Mouse (Mus musculus): ENCODE measurements at regions not wholly inside any gene's neighbourhood (a gene's known extent, or its start where the extent isn't known, plus 50 kb on each side); places are given as distances from the start of the nearest gene placed in this dataset.

DNA sequence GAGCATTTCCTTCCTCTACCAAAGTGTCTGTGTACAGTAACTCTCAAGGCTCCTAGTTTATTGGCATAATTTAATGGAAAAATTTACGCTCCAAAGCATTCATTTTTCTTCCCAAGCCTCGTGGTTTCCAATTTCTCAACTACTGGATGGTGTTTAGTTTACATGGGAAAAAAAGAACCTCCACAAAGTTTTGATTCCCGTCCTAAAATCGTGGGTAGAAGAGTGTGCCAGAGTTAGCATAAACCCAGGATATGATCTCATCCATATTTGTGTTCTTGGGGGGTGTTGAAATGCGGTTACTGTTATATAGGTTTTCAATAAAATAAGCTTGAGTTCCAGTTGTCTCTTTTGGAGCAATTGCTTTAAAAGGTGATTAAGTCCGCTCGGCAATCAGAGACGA is 406.2 kb upstream of the Frg1 start:
- Histone ChIP-seq H3K27me3 (no peaks in the 10 kb centered on the region), H3K4me2 (replicated peaks) (no peak overlapping the region), H3K27ac (no peak overlapping the region), H3K36me3 (no peaks in the 10 kb centered on the region), H3K9me3 (no peaks in the 10 kb centered on the region), H3K9ac (no peak overlapping the region), H3K4me3 (no peak overlapping the region), H3K4me1 (peaks cover 14% of the 10 kb centered on the region)
- 67% methylated on average over 8 of the region's 8 CpGs for WGBS
- no peak for ATAC-seq (ENCODE audit: insufficient number of reproducible peaks, insufficient read depth, low FRiP score, low TSS enrichment)

DNA sequence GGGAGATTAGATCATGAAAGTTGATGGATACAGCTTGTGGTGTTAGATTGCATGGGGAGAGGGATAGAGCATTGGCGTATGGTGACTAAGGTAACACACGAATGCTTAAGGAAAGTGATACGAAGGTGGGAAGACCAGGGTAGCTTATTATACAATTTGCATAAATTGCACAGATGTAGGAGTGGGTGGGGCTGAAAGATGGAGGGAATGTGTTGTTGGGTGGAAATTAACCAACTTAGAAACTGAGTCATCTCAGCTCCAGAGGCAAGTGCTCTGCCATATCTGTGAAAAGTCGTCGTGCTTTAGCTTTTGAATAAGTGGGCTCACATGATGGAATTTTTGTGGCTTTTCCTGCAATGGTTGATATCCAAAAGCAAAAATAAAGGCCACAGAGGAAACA is 404.8 kb upstream of the Frg1 start:
- Histone ChIP-seq H3K9ac (no peak overlapping the region), H3K9me3 (no peaks in the 10 kb centered on the region), H3K27me3 (no peaks in the 10 kb centered on the region), H3K4me2 (replicated peaks) (no peak overlapping the region), H3K27ac (no peak overlapping the region), H3K4me3 (no peak overlapping the region), H3K4me1 (peaks cover 9% of the 10 kb centered on the region), H3K36me3 (no peaks in the 10 kb centered on the region)
- WGBS, result 86% methylated on average over 5 of the region's 5 CpGs
- ATAC-seq (ENCODE audit: insufficient number of reproducible peaks, insufficient read depth, low FRiP score, low TSS enrichment), result no peak

DNA sequence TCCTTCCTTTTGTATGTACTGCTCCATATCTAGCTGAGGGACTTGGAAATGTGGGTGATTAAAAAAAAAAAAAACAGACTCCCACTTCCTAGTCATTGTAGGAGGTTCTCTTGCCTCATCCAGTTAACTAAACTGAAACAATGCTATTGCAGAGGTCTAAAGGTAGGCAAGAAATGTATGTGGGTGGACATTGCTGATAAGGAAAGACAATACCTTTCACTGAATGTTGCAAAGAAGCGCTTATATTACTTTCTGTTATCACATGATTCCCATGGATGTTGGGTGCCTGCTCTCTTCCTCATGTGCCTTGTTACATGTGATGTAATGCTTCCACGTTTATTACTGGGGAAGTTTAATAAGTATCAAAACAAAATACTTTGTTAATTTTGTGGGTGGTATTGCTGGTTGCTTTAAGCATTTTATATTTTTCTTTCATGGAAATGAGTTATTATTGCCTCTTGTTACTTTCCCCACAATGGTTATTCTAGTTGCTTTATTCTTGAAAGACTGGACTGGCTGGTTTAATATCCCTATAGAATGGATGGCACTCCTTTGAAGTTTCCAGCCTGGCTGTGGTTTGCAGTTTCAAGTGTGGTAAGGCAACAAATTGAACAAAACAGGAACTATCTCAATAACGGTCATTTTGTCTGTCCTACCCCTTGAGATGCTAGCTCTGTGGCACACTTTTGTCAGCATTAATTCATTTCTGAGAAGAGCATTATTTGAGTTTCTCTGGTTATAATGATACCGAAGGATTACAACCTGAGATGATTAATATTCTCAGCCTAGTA is 403.9 kb upstream of the Frg1 start:
- 80% methylated on average over 4 of the region's 4 CpGs for WGBS

DNA sequence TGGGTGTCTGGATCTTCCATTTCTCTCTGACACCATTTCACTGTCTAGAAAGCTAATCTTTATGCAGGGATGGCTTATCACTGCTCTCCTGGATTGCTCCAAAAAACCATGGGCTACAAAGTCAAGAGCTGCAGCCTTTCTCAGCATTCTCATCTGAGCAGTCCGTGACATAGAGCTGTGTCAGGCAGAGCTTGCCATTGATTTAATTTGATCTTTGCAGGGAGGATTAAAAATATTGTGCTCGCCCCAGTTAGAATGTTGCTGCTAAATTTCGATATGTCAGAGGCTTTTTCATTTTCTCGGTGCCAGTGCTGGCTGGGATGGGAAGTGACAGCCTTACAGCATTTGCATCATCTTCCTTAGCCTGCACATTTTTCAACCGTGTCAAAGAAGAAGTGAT is 401.7 kb upstream of the Frg1 start:
- no peak for ATAC-seq (ENCODE audit: insufficient number of reproducible peaks, insufficient read depth, low FRiP score, low TSS enrichment)
- 40% methylated on average over 5 of the region's 5 CpGs for WGBS
- H3K27ac ChIP-seq, result peak overlapping the region; percentile 65

More for the DNA sequence above, 403.9 kb upstream of the Frg1 start:
- no peak overlapping the region for H3K27ac ChIP-seq
- no peak overlapping the region for H3K4me3 ChIP-seq
- H3K9ac ChIP-seq, result no peak overlapping the region
- H3K4me2 ChIP-seq (replicated peaks), result no peak overlapping the region
- ATAC-seq (ENCODE audit: insufficient number of reproducible peaks, insufficient read depth, low FRiP score, low TSS enrichment), result no peak
- H3K4me1 ChIP-seq, result peaks cover 9% of the 10 kb centered on the region
- no peaks in the 10 kb centered on the region for H3K9me3 ChIP-seq
- no peaks in the 10 kb centered on the region for H3K27me3 ChIP-seq
- no peaks in the 10 kb centered on the region for H3K36me3 ChIP-seq

DNA sequence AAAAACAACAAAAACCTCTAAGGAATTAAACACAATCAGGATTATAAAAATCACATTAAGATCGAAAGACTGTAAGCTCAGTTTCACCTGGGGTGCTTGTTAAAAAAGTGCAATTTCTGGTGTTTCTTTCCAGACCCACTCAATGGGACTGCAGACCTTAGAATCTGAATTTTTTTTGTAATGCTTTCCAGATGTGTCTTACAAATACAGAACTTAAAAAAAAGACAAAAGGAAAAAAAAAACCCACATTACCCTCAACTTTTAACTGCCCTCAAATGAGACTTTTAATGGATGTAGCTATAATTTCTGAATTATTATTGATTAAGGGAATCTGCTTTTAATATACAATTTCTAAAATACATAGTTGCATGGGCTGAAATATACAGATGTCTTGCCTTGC is 401.2 kb upstream of the Frg1 start:
- H3K4me1 ChIP-seq, result peaks cover 9% of the 10 kb centered on the region
- no peaks in the 10 kb centered on the region for H3K36me3 ChIP-seq
- WGBS, result 26% methylated on average over 1 of the region's 1 CpGs
- no peaks in the 10 kb centered on the region for H3K9me3 ChIP-seq
- no peaks in the 10 kb centered on the region for H3K27me3 ChIP-seq
- H3K4me3 ChIP-seq, result no peak overlapping the region
- H3K4me2 ChIP-seq (replicated peaks), result no peak overlapping the region
- no peak for ATAC-seq (ENCODE audit: insufficient number of reproducible peaks, insufficient read depth, low FRiP score, low TSS enrichment)
- H3K9ac ChIP-seq, result no peak overlapping the region
- no peak overlapping the region for H3K27ac ChIP-seq

More for the DNA sequence above, 401.7 kb upstream of the Frg1 start:
- peaks cover 9% of the 10 kb centered on the region for H3K4me1 ChIP-seq
- H3K4me2 ChIP-seq (replicated peaks), result no peak overlapping the region
- H3K4me3 ChIP-seq, result no peak overlapping the region
- H3K9me3 ChIP-seq, result no peaks in the 10 kb centered on the region
- no peak overlapping the region for H3K9ac ChIP-seq
- H3K27me3 ChIP-seq, result no peaks in the 10 kb centered on the region
- H3K36me3 ChIP-seq, result no peaks in the 10 kb centered on the region

DNA sequence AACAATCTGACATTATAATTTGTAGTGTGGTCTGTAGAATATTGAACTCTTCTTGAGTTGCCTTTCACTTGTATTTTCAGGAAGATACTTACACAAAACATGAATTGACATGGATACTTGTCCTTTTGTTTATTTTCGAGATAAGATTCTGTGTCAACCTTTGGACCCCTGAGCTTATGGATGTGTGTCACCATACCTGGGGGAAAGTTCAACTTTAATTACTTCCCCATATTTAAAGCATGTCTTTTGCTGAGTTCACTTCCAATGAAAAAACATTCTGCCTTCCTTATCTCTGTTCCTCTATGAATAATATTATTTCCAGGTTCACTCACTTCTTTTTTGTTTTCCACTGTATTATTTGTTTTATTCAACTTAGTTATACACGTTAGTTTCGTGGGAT is 398.4 kb upstream of the Frg1 start:
- H3K4me1 ChIP-seq, result peaks cover 9% of the 10 kb centered on the region
- no peaks in the 10 kb centered on the region for H3K9me3 ChIP-seq
- no peak overlapping the region for H3K4me2 ChIP-seq (replicated peaks)
- H3K9ac ChIP-seq, result no peak overlapping the region
- H3K27me3 ChIP-seq, result no peaks in the 10 kb centered on the region
- no peak overlapping the region for H3K27ac ChIP-seq
- ATAC-seq (ENCODE audit: insufficient number of reproducible peaks, insufficient read depth, low FRiP score, low TSS enrichment), result no peak
- no peaks in the 10 kb centered on the region for H3K36me3 ChIP-seq
- H3K4me3 ChIP-seq, result no peak overlapping the region
- 86% methylated on average over 3 of the region's 3 CpGs for WGBS

DNA sequence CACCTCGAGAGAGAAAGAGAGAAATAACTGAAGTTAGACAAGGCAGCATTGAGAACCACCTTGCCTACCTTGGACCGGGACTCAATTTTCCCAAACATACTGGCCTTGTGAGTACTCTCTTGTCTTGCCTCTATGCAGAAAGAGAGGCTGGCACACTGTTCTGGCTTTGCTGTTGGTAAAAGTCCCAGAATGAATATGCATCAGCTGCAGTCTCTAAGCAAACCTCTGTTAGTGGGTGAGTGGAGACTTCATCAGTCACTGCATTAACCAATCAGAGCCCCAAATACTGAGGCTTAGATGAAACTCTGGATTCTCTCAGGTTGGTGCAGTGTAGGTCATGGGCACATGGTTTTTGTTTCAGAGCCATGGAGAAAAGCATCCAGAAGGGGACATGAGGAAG is 378.8 kb upstream of the Frg1 start:
- ATAC-seq (ENCODE audit: insufficient number of reproducible peaks, insufficient read depth, low FRiP score, low TSS enrichment), result no peak
- Histone ChIP-seq H3K36me3 (no peaks in the 10 kb centered on the region), H3K4me1 (no peaks in the 10 kb centered on the region), H3K27ac (no peak overlapping the region), H3K4me2 (replicated peaks) (no peak overlapping the region), H3K9ac (no peak overlapping the region), H3K4me3 (no peak overlapping the region), H3K27me3 (no peaks in the 10 kb centered on the region), H3K9me3 (no peaks in the 10 kb centered on the region)
- WGBS, result 80% methylated on average over 2 of the region's 2 CpGs

DNA sequence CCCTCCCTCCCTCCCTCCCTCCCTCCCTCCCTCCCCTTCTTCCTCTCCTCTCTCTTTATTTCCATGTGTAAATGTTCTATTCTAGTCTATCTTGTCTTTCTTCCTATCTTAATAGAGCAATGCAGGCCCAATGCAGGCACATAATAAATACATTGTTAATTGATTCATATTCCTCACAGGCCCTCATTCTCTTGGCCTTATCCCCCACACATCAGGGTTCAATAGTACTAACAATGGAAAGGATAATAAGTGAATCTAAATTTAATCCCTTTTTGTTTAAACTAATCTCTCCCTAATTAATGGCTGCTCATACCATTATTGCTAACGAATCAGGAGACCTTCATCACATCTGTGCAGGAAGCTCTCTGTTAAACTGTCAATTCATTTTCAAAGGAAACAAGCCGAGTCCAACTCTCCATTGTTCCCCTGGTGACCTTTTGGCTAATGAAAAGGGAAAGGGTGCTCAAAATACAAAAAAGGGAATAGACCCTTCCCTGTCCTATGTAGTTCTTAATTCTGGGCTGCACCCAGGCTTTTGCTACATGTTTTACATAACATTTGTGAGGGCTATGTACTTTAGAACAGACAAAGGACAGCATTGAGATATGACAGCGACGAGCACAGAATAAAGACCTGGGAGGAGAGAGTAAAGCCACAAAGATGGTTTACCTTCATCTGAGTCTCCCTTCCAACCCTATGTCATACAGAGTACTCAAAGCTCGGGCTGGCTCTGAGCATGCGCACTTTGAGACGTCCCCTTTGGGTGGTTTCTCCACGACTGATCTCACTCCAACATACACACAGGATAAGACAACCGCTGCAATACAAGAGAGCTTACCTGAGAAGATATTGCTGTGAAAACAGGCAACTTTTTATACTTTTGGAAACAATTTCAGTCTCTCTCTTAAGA is 370.3 kb upstream of the Frg1 start:
- Histone ChIP-seq H3K9me3 (no peaks in the 10 kb centered on the region), H3K4me3 (no peak overlapping the region), H3K27me3 (no peaks in the 10 kb centered on the region), H3K36me3 (no peaks in the 10 kb centered on the region), H3K4me2 (replicated peaks) (no peak overlapping the region), H3K27ac (no peak overlapping the region), H3K9ac (no peak overlapping the region), H3K4me1 (no peaks in the 10 kb centered on the region)
- ATAC-seq (ENCODE audit: insufficient number of reproducible peaks, insufficient read depth, low FRiP score, low TSS enrichment), result no peak
- 70% methylated on average over 9 of the region's 9 CpGs for WGBS

DNA sequence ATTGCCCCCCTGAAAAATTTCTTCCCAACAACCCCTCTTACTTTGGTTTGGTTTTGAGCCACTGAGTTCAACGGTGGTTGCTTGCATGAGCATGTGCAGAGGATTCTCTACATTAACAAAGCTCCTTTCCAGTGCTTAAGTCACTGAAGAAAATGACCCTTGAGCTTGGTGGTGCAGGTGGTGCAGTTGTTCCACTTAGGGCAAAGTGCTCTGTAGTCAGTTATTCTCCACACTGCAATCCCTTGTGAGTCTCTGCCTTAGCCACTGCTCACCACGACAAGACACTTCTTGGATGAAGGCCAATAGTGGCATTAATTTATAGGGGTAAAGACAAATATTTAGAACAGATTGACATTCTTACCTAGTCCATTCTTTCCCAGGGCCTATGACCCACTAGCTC is 369.1 kb upstream of the Frg1 start:
- H3K36me3 ChIP-seq, result no peaks in the 10 kb centered on the region
- no peaks in the 10 kb centered on the region for H3K4me1 ChIP-seq
- no peaks in the 10 kb centered on the region for H3K27me3 ChIP-seq
- 71% methylated on average over 2 of the region's 2 CpGs for WGBS
- H3K4me3 ChIP-seq, result no peak overlapping the region
- ATAC-seq (ENCODE audit: insufficient number of reproducible peaks, insufficient read depth, low FRiP score, low TSS enrichment), result no peak
- H3K4me2 ChIP-seq (replicated peaks), result no peak overlapping the region
- no peak overlapping the region for H3K27ac ChIP-seq
- no peak overlapping the region for H3K9ac ChIP-seq
- H3K9me3 ChIP-seq, result no peaks in the 10 kb centered on the region

DNA sequence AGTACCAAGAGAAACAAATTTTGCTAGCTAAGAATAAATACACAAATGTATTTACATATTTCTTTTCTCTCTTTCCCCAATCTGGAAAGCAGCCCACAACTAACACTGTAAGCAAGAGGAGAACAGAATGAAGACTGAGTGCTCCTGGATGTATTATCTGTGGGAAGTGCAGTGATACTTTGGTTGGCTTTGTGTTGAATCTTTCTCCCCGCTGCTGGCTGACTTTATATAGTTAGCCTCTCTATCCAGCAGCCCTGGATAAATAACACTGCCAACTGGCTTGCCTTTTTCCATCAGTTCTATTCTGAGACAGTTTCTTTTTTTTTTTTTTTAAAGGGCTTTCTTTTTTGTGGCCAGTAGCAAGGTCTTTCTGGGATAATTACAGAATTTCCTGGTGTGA is 366.0 kb upstream of the Frg1 start:
- Histone ChIP-seq H3K9ac (no peak overlapping the region), H3K9me3 (no peaks in the 10 kb centered on the region), H3K4me1 (no peaks in the 10 kb centered on the region), H3K27ac (no peak overlapping the region), H3K4me3 (no peak overlapping the region), H3K4me2 (replicated peaks) (no peak overlapping the region), H3K36me3 (no peaks in the 10 kb centered on the region), H3K27me3 (no peaks in the 10 kb centered on the region)
- ATAC-seq (ENCODE audit: insufficient number of reproducible peaks, insufficient read depth, low FRiP score, low TSS enrichment), result no peak
- 88% methylated on average over 1 of the region's 1 CpGs for WGBS

DNA sequence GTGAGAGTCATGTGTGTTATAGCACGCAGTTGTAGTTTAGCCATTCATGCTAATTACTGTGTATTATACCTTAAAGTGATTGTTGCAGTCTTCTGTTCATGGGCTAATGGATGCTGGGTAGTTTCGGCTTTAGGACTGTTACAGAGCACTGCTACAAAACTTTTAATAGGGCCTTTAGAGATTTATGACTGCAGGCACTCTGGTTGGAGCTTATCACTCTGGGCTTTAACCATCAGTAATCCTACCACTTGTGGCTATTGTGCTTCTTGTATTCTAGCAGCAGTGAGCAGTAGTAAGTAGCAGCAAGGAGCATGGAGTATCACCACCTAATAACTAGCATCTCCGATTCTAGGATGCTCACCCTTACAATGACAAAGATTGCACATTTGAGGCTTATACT is 362.6 kb upstream of the Frg1 start:
- H3K27ac ChIP-seq, result no peak overlapping the region

DNA sequence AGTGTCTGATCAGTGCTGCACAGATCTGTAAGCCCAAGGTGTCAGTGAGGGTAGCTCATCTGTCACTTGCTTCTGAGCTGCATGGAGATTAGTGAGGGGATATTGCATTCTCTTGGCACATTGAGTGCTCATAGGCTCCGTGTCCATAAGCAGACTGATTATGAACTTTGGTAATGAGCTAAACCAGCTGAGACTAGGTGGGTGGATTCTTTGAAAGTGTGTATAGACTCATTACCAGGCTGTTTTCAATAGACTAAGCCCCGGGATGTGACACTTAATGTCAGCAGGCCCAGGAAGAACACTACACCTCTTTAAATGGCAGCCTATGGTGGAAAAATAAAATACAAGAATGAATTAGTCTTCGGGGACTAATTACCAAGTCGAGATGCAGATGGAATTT is 354.9 kb upstream of the Frg1 start:
- 73% methylated on average over 4 of the region's 4 CpGs for WGBS
- no peak overlapping the region for H3K9ac ChIP-seq
- no peak overlapping the region for H3K27ac ChIP-seq
- no peak overlapping the region for H3K4me2 ChIP-seq (replicated peaks)
- H3K4me1 ChIP-seq, result no peaks in the 10 kb centered on the region
- no peak overlapping the region for H3K4me3 ChIP-seq
- ATAC-seq (ENCODE audit: insufficient number of reproducible peaks, insufficient read depth, low FRiP score, low TSS enrichment), result no peak
- H3K27me3 ChIP-seq, result no peaks in the 10 kb centered on the region
- H3K36me3 ChIP-seq, result no peaks in the 10 kb centered on the region
- H3K9me3 ChIP-seq, result no peaks in the 10 kb centered on the region

More for the DNA sequence above, 362.6 kb upstream of the Frg1 start:
- Histone ChIP-seq H3K9me3 (no peaks in the 10 kb centered on the region), H3K4me1 (no peaks in the 10 kb centered on the region), H3K4me2 (replicated peaks) (no peak overlapping the region), H3K9ac (no peak overlapping the region), H3K4me3 (no peak overlapping the region), H3K27me3 (no peaks in the 10 kb centered on the region), H3K36me3 (no peaks in the 10 kb centered on the region)
- ATAC-seq (ENCODE audit: insufficient number of reproducible peaks, insufficient read depth, low FRiP score, low TSS enrichment), result no peak
- 94% methylated on average over 3 of the region's 3 CpGs for WGBS
